Mouse (Mus musculus): ENCODE measurements at regions not wholly inside any gene's neighbourhood (a gene's known extent, or its start where the extent isn't known, plus 50 kb on each side); places are given as distances from the start of the nearest gene placed in this dataset.
"Not testable (repeated sequence)": the region's sequence is repeated elsewhere in the genome, so short reads cannot be mapped to it uniquely, and the experiment has no call there.

GRCm38 (mm10) chrX:42000622-42001171 is 58.8 kb upstream of the Xiap start:
- DNase-seq (ENCODE audit: low read depth, low spot score): peak; percentile 72
- H3K36me3 ChIP-seq (ENCODE audit: control insufficient read depth in 1 of 2, insufficient read depth in 2 of 2, low read length in 2 of 2); H3K27ac ChIP-seq (ENCODE audit: control insufficient read depth, low read depth, low read length); H3K4me1 ChIP-seq (ENCODE audit: control insufficient read depth in 1 of 2, insufficient read depth in 2 of 2, low read length in 2 of 2); H3K9me3 ChIP-seq (replicated peaks; ENCODE audit: insufficient read depth, low read length); H3K27me3 ChIP-seq (ENCODE audit: control insufficient read depth in 1 of 2, insufficient read depth in 2 of 2, low read length in 2 of 2); H3K9ac ChIP-seq (ENCODE audit: control insufficient read depth, low read depth, low read length, poor library complexity, severe bottlenecking); H3K4me3 ChIP-seq (ENCODE audit: control insufficient read depth in 1 of 2, insufficient read depth in 1 of 2, low read depth in 2 of 2, low read length in 2 of 2); H3K79me2 ChIP-seq (ENCODE audit: control insufficient read depth, insufficient read depth, low read length, poor library complexity): not testable (repeated sequence)
- TF ChIP-seq BHLHE40 (IDR thresholded peaks at IDR 0.05; ENCODE audit: borderline replicate concordance, low read depth, low read length): peak; percentile 71
- TF ChIP-seq GATA1 (IDR thresholded peaks at IDR 0.05; ENCODE audit: low read depth, low read length): peak; percentile 85
- TF ChIP-seq EP300 (IDR thresholded peaks at IDR 0.05; ENCODE audit: low read depth in 1 of 2, low read length in 2 of 2): peak; percentile 68 to 83
- TF ChIP-seq TAL1 (IDR thresholded peaks at IDR 0.05; ENCODE audit: low read length): peak; percentile 65
- 0 out of 2 replicates have a peak, but pooled peaks have one; percentile 30 for TF ChIP-seq MYB (IDR thresholded peaks at IDR 0.05; ENCODE audit: low read depth, low read length)
- TF ChIP-seq RCOR1 (IDR thresholded peaks at IDR 0.05; ENCODE audit: low read depth, low read length): peak; percentile 88
- TF ChIP-seq ETS1 (IDR thresholded peaks at IDR 0.05; ENCODE audit: low read depth, low read length): peak; percentile 22; the same call in 1 of the 2 replicates
- TF ChIP-seq TCF12 (IDR thresholded peaks at IDR 0.05; ENCODE audit: low read depth, low read length): peak; percentile 75
- peak; percentile 94 for TF ChIP-seq TBP (IDR thresholded peaks at IDR 0.05; ENCODE audit: low read depth, low read length)

GRCm38 (mm10) chrX:42005629-42006028 is 53.9 kb upstream of the Xiap start:
- H3K27ac ChIP-seq (ENCODE audit: control insufficient read depth, low read depth, low read length); H3K4me1 ChIP-seq (ENCODE audit: control insufficient read depth in 1 of 2, insufficient read depth in 2 of 2, low read length in 2 of 2); DNase-seq (ENCODE audit: low read depth, low spot score); H3K4me3 ChIP-seq (ENCODE audit: control insufficient read depth in 1 of 2, insufficient read depth in 1 of 2, low read depth in 2 of 2, low read length in 2 of 2); H3K9me3 ChIP-seq (replicated peaks; ENCODE audit: insufficient read depth, low read length); H3K36me3 ChIP-seq (ENCODE audit: control insufficient read depth in 1 of 2, insufficient read depth in 2 of 2, low read length in 2 of 2); H3K79me2 ChIP-seq (ENCODE audit: control insufficient read depth, insufficient read depth, low read length, poor library complexity); H3K27me3 ChIP-seq (ENCODE audit: control insufficient read depth in 1 of 2, insufficient read depth in 2 of 2, low read length in 2 of 2); H3K9ac ChIP-seq (ENCODE audit: control insufficient read depth, low read depth, low read length, poor library complexity, severe bottlenecking): not testable (repeated sequence)

GRCm38 (mm10) chrX:42006573-42007226 is 52.8 kb upstream of the Xiap start:
- H3K4me1 ChIP-seq (ENCODE audit: control insufficient read depth in 1 of 2, insufficient read depth in 2 of 2, low read length in 2 of 2); H3K9ac ChIP-seq (ENCODE audit: control insufficient read depth, low read depth, low read length, poor library complexity, severe bottlenecking); DNase-seq (ENCODE audit: low read depth, low spot score); H3K36me3 ChIP-seq (ENCODE audit: control insufficient read depth in 1 of 2, insufficient read depth in 2 of 2, low read length in 2 of 2); H3K4me3 ChIP-seq (ENCODE audit: control insufficient read depth in 1 of 2, insufficient read depth in 1 of 2, low read depth in 2 of 2, low read length in 2 of 2); H3K79me2 ChIP-seq (ENCODE audit: control insufficient read depth, insufficient read depth, low read length, poor library complexity); H3K27ac ChIP-seq (ENCODE audit: control insufficient read depth, low read depth, low read length); H3K9me3 ChIP-seq (replicated peaks; ENCODE audit: insufficient read depth, low read length); H3K27me3 ChIP-seq (ENCODE audit: control insufficient read depth in 1 of 2, insufficient read depth in 2 of 2, low read length in 2 of 2): not testable (repeated sequence)

All from MEL (cell line).